Mouse (Mus musculus): ENCODE data around the gene I830077J02Rik. TPM values are rescaled to one million over a fixed set of nuclear protein-coding genes. Genes with fewer than 3 reads are reported as not detected.

Gene I830077J02Rik
- polyA plus RNA-seq, 1 experiment from 2014 or later, result 0.64 TPM

DNA sequence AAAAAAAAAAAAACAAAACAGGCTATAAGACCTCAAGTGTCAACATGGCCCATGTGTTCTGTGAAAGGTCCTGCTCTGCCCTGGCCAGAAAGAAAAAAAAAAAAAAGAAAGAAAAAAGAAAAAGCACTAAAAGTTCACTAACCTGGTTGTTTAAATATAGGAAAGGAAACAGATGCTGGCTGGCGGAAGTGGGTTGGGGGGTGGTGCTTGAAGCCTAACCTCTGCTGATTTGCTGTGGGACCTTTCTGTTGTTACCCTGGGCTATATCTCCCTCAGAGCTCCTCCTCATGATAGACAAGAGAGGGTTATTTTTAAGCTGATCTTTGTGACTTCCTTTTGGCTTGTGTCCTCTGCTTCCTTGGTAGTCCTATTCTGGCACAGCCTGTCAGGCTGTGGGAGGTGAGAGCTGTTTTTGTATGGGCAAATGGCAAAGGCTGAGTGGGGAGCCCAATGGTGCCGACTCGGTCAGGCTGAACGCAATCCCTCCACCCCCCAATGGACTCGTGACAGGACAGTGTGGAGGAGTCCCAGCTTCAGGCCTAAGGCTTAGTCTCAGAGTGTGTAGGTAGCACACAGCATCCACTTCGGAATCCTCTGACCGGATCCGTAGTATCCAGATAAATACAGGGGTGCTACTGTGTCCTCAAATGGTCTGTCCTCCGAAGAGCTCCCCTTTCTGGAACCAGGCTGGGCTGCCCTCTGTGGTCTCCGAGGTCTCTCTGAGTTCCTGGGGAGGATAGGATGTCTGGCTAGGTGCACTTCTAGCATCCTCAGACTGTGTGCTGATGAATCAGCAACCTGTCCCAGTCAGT lies 40.5 kb downstream of the I830077J02Rik start:
- no peak overlapping the region for H3K4me2 ChIP-seq
- no peak for ATAC-seq (ENCODE audit: insufficient number of reproducible peaks, insufficient read depth, low FRiP score, low TSS enrichment, low read depth)
- H3K9ac ChIP-seq (replicated peaks), result no peak overlapping the region
- no peaks in the 10 kb centered on the region for H3K36me3 ChIP-seq
- peaks cover 33% of the 10 kb centered on the region for H3K4me1 ChIP-seq (replicated peaks)
- no peaks in the 10 kb centered on the region for H3K27me3 ChIP-seq
- no peaks in the 10 kb centered on the region for H3K9me3 ChIP-seq
- no peak overlapping the region for H3K4me3 ChIP-seq (replicated peaks)
- no peak overlapping the region for H3K27ac ChIP-seq
- WGBS, result 82% methylated on average over 10 of the region's 10 CpGs

DNA sequence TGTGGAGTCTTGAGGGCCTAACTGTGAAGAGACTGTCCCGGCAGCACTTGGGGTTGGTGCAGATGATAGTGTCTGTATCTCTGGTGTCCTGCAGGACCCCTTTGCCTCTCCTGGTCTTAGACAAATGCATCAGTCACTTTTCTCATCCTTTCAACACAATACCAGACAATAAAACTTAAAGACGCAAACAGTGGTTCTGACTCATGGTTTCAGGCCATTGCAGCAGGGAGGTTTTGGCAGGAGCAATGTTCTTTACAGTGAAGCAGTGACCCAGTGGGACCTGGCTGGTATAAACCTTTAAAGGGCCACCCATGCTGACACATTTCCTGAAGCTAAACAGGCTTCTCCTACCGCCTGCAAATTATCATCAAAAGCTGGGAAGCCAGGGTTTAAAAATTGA lies 41.3 kb downstream of the I830077J02Rik start:
- H3K4me1 ChIP-seq (replicated peaks), result peaks cover 33% of the 10 kb centered on the region
- no peak overlapping the region for H3K4me3 ChIP-seq (replicated peaks)
- H3K9me3 ChIP-seq, result peaks cover 3% of the 10 kb centered on the region; the same call in 1 of the 2 replicates
- H3K9ac ChIP-seq (replicated peaks), result no peak overlapping the region
- WGBS, result 65% methylated on average over 3 of the region's 3 CpGs
- no peak for ATAC-seq (ENCODE audit: insufficient number of reproducible peaks, insufficient read depth, low FRiP score, low TSS enrichment, low read depth)
- no peaks in the 10 kb centered on the region for H3K36me3 ChIP-seq
- no peak overlapping the region for H3K27ac ChIP-seq
- H3K27me3 ChIP-seq, result no peaks in the 10 kb centered on the region
- no peak overlapping the region for H3K4me2 ChIP-seq

DNA sequence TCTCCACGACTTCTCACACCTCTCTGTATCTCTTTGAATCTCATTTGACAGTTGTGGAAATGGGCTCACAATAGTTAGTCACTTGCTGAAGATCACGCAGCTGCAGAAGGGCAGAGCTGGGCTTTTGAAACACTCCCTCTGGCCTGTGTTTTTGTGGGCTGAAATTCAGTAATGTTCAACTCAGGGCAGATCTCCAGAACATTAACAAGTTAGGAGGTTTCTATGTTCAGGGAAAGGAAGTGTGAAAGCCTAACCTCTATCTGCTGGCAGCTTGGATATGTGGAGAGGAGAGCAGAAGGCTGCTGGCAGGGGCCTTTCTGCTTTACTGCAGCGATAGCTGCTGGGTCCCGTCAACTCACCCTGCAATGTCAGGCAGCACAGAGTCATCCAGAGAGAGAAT lies 42.2 kb downstream of the I830077J02Rik start:
- Histone ChIP-seq H3K27ac (no peak overlapping the region), H3K36me3 (no peaks in the 10 kb centered on the region), H3K4me3 (replicated peaks) (no peak overlapping the region), H3K9me3 (peaks cover 3% of the 10 kb centered on the region; the same call in 1 of the 2 replicates), H3K27me3 (no peaks in the 10 kb centered on the region), H3K4me1 (replicated peaks) (peaks cover 33% of the 10 kb centered on the region), H3K9ac (replicated peaks) (no peak overlapping the region), H3K4me2 (no peak overlapping the region)
- 73% methylated on average over 4 of the region's 4 CpGs for WGBS
- ATAC-seq (ENCODE audit: insufficient number of reproducible peaks, insufficient read depth, low FRiP score, low TSS enrichment, low read depth), result no peak

DNA sequence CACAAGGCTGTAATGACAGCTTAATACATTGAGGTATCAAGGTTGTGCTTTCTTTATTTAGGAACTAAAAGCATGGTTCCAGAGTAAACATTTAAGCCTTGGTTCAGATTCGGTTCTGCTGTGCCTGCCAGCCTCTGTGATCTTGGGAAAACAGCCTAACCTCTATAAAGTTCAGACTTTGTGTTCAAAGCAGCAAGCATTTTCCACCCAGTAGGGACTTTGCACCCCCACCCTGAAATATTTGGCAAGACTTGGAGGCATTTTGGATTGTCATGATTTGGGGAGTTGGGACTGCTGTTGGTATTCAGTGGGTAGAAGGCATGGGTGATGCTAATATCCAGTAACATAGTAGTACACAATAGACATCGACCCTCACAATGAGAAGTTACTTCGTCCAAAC lies 43.5 kb downstream of the I830077J02Rik start:
- WGBS, result 77% methylated on average over 3 of the region's 3 CpGs
- no peaks in the 10 kb centered on the region for H3K27me3 ChIP-seq
- no peak overlapping the region for H3K27ac ChIP-seq
- no peak overlapping the region for H3K4me2 ChIP-seq
- no peak overlapping the region for H3K9ac ChIP-seq (replicated peaks)
- H3K9me3 ChIP-seq, result peaks cover 3% of the 10 kb centered on the region; the same call in 1 of the 2 replicates
- no peak for ATAC-seq (ENCODE audit: insufficient number of reproducible peaks, insufficient read depth, low FRiP score, low TSS enrichment, low read depth)
- H3K4me1 ChIP-seq (replicated peaks), result peaks cover 25% of the 10 kb centered on the region
- H3K4me3 ChIP-seq (replicated peaks), result no peak overlapping the region
- H3K36me3 ChIP-seq, result no peaks in the 10 kb centered on the region

DNA sequence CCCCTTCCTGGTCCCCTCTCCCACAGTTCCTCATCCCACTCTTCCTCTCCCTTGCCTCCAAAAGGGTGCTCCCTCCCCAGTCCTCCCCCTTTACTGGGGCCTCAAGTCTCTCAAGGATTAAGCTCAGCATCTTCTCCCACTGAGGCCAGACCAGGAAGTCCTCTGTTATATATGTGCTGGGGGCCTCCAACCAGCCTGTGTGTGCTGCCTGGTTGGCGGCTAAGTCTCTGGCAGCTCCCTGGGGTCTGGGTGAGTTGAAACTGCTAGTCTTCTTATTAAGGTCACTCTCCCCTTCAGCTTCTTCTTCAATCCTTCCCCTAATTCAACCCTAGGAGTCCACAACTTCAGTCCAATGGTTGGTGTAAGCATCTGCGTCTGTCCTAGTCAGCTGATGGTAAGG lies 49.4 kb downstream of the I830077J02Rik start:
- H3K4me1 ChIP-seq (replicated peaks), result no peaks in the 10 kb centered on the region
- H3K4me3 ChIP-seq (replicated peaks), result no peak overlapping the region
- 84% methylated on average over 2 of the region's 2 CpGs for WGBS
- H3K27me3 ChIP-seq, result no peaks in the 10 kb centered on the region
- H3K27ac ChIP-seq, result no peak overlapping the region
- no peak overlapping the region for H3K9ac ChIP-seq (replicated peaks)
- no peak overlapping the region for H3K4me2 ChIP-seq
- ATAC-seq (ENCODE audit: insufficient number of reproducible peaks, insufficient read depth, low FRiP score, low TSS enrichment, low read depth), result no peak
- peaks cover 3% of the 10 kb centered on the region; the same call in 1 of the 2 replicates for H3K9me3 ChIP-seq
- no peaks in the 10 kb centered on the region for H3K36me3 ChIP-seq

DNA sequence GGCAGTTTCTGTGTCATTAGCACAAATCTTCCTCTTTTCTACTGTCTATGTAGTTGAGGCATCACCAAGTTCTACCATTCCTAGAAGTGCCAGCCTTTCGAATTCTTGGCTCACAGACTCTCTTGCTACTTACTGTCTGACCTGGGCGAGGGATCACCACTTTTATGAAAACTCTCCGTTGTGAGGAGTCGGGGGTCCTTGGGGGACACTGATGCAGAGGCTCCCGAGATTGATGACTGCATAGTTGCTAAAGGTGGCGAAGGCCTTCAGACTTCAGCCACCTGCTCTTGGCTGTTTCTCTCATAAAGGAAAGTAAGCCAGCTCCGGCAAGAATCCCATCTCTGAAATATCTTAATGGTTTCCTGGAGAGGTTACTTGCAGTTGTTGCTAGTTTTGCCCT lies 50.4 kb downstream of the I830077J02Rik start:
- 85% methylated on average over 7 of the region's 7 CpGs for WGBS
- Histone ChIP-seq H3K27me3 (no peaks in the 10 kb centered on the region), H3K4me1 (replicated peaks) (no peaks in the 10 kb centered on the region), H3K4me3 (replicated peaks) (no peak overlapping the region), H3K27ac (no peak overlapping the region), H3K36me3 (no peaks in the 10 kb centered on the region), H3K9me3 (peaks cover 3% of the 10 kb centered on the region; the same call in 1 of the 2 replicates), H3K9ac (replicated peaks) (no peak overlapping the region), H3K4me2 (no peak overlapping the region)
- ATAC-seq (ENCODE audit: insufficient number of reproducible peaks, insufficient read depth, low FRiP score, low TSS enrichment, low read depth), result no peak

DNA sequence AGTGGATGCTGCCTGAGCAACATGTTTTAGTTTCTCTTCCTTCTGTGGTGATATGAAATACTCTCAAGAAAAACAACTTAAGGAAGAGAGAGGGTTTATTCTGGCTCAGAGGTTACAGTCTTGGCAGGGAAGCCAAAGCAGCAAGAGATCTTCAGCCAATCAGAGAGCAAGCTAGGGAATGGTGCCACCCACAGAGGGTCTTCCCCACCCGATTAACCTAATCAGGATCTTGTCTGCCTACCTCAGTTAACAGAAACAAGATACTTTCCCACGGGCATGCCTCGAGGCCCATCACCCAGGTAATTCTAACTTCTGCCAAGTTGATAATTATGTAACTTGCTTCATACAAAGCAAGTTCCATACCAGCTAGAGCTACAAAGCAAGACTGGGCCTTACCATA lies 52.0 kb downstream of the I830077J02Rik start:
- no peaks in the 10 kb centered on the region for H3K9me3 ChIP-seq
- WGBS, result 56% methylated on average over 3 of the region's 3 CpGs
- ATAC-seq (ENCODE audit: insufficient number of reproducible peaks, insufficient read depth, low FRiP score, low TSS enrichment, low read depth), result no peak
- H3K36me3 ChIP-seq, result no peaks in the 10 kb centered on the region
- no peak overlapping the region for H3K4me2 ChIP-seq
- H3K9ac ChIP-seq (replicated peaks), result no peak overlapping the region
- H3K27ac ChIP-seq, result no peak overlapping the region
- no peak overlapping the region for H3K4me3 ChIP-seq (replicated peaks)
- H3K27me3 ChIP-seq, result no peaks in the 10 kb centered on the region
- no peaks in the 10 kb centered on the region for H3K4me1 ChIP-seq (replicated peaks)

DNA sequence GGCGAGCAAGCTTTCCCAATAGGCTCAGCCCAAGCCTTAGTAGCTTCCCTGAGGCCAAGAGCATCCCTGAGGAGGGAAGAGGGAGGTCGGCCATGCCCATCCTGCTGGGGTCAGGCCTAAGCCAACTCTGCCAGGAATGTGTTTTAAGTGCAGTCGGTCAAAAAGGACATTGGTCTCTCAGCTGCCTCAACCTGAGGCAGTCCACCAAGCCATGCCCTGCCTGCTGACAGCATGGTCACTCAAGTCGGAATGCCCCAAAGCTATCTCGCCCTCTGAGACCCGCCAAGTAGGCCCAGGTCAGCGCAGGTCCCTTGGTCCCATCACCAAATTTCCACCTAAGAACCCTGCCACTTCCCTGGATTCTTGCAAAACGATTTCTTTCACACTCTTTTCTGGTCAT lies 53.7 kb downstream of the I830077J02Rik start:
- no peak for ATAC-seq (ENCODE audit: insufficient number of reproducible peaks, insufficient read depth, low FRiP score, low TSS enrichment, low read depth)
- 81% methylated on average over 8 of the region's 8 CpGs for WGBS
- no peaks in the 10 kb centered on the region for H3K27me3 ChIP-seq
- no peaks in the 10 kb centered on the region for H3K9me3 ChIP-seq
- no peaks in the 10 kb centered on the region for H3K36me3 ChIP-seq
- no peaks in the 10 kb centered on the region for H3K4me1 ChIP-seq (replicated peaks)
- H3K4me3 ChIP-seq (replicated peaks), result no peak overlapping the region
- H3K27ac ChIP-seq, result no peak overlapping the region
- no peak overlapping the region for H3K4me2 ChIP-seq
- no peak overlapping the region for H3K9ac ChIP-seq (replicated peaks)

DNA sequence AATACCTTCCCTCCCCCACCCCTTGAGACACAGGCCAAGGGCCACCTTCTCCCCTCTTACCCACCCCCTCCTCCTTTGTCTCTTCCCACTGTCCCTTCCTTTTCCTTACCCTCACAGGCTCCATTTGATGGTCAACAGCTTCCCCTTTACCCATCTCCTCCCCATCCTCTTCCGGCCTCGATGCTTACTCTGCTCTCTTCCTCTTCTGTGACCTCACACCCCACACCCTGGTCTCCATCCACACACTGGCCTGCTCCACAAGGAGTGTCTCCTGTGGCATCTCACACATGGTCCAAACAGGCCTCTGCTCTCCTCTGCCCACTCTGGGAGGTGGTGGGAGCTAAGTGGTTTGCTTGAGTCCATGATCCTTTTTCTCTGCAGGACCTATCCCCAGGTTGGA lies 54.5 kb downstream of the I830077J02Rik start:
- no peak overlapping the region for H3K4me3 ChIP-seq (replicated peaks)
- H3K4me1 ChIP-seq (replicated peaks), result no peaks in the 10 kb centered on the region
- no peaks in the 10 kb centered on the region for H3K36me3 ChIP-seq
- no peak overlapping the region for H3K9ac ChIP-seq (replicated peaks)
- no peaks in the 10 kb centered on the region for H3K27me3 ChIP-seq
- no peak overlapping the region for H3K4me2 ChIP-seq
- WGBS, result 88% methylated on average over 2 of the region's 2 CpGs
- no peak for ATAC-seq (ENCODE audit: insufficient number of reproducible peaks, insufficient read depth, low FRiP score, low TSS enrichment, low read depth)
- H3K27ac ChIP-seq, result no peak overlapping the region
- H3K9me3 ChIP-seq, result no peaks in the 10 kb centered on the region

DNA sequence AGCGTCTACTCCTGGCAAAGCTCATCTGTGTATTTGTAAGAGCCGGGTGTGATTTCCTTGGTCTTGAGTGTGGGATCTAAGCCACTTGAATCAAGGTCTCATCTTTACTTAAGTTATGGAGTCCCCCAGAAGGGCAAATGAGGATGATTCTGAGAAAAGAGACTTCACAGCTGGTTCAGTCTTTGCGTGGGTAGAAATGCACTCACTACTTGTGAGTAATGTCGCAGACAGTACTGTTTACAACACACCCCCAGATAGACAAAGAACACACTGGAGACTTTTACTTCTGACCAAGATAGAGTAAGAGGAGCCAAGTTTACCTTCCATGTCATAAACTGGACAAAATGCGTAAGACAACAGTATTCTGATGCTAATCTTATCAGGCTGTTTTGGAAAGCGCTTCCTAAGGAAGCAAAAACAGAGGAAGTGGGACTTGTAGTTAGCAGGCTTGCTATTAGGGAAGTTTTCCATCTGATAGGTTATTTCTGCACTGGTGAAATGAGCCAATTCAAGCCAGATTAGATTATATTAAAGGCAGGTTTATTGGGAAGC lies 55.1 kb downstream of the I830077J02Rik start:
- ATAC-seq (ENCODE audit: insufficient number of reproducible peaks, insufficient read depth, low FRiP score, low TSS enrichment, low read depth), result no peak
- Histone ChIP-seq H3K36me3 (no peaks in the 10 kb centered on the region), H3K27ac (no peak overlapping the region), H3K4me2 (no peak overlapping the region), H3K9me3 (no peaks in the 10 kb centered on the region), H3K4me3 (replicated peaks) (no peak overlapping the region), H3K9ac (replicated peaks) (no peak overlapping the region), H3K4me1 (replicated peaks) (peaks cover 1% of the 10 kb centered on the region; the same call in 1 of the 2 replicates), H3K27me3 (no peaks in the 10 kb centered on the region)
- WGBS, result 88% methylated on average over 6 of the region's 6 CpGs

DNA sequence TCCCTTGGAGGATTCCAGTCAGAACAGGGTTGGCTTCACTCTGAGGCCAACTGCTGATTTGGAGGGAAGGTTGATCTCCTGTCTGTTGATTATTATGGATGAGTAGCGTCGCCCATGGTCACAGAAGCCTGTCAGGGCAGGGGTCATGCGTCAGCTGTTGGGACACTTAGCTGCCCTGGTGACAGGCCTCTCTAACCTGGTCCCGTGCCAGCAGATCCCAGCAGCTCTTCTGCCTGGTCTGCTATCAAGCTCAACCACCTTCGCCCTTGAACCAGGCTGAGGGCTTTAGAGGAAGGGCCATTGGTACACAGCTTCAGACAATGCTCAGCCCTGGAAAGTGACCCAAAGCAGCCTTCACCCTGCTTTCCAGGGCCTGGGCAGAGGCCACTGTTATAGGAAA lies 56.4 kb downstream of the I830077J02Rik start:
- H3K27ac ChIP-seq, result no peak overlapping the region
- WGBS, result 77% methylated on average over 5 of the region's 5 CpGs
- H3K27me3 ChIP-seq, result no peaks in the 10 kb centered on the region
- no peak overlapping the region for H3K4me3 ChIP-seq (replicated peaks)
- no peak for ATAC-seq (ENCODE audit: insufficient number of reproducible peaks, insufficient read depth, low FRiP score, low TSS enrichment, low read depth)
- no peaks in the 10 kb centered on the region for H3K36me3 ChIP-seq
- H3K9me3 ChIP-seq, result no peaks in the 10 kb centered on the region
- H3K4me2 ChIP-seq, result no peak overlapping the region
- peaks cover 4% of the 10 kb centered on the region; the same call in 1 of the 2 replicates for H3K4me1 ChIP-seq (replicated peaks)
- no peak overlapping the region for H3K9ac ChIP-seq (replicated peaks)

All from limb, embryonic 12.5 days (tissue).